Mouse (Mus musculus) granulocyte monocyte progenitor cell, adult 5-6 weeks (primary cell): ENCODE measurements around the gene Hpd. TPM values are rescaled to one million over a fixed set of nuclear protein-coding genes. Genes with fewer than 3 reads are reported as not detected.
A peak's percentile ranks its signal among the peaks of the same experiment; 100 is the strongest.

Experiments
- ATAC-seq: replicated peaks from 2 replicates; pipeline ENCODE4 v1.8.0; 2016; ENCODE audit warnings: mild to moderate bottlenecking, moderate TSS enrichment, inconsistent platforms; ENCODE audit not compliant: poor library complexity, severe bottlenecking
- total RNA-seq, 2 experiments: library from RNA; stranded (forward) in 1 of 2; stranded (reverse) in 1 of 2; fragments of 200-712, 200-1000 nt in 1 of 2; fragments of >200 nt in 1 of 2; fragmentation: Nextera tagmentation in 1 of 2; gene quantifications; 2 replicates each; pipeline ENCODE4 v1.2.3; 2014 to 2017

The Hpd gene
- total RNA-seq, 2 experiments from 2014 or later: not detected

DNA sequence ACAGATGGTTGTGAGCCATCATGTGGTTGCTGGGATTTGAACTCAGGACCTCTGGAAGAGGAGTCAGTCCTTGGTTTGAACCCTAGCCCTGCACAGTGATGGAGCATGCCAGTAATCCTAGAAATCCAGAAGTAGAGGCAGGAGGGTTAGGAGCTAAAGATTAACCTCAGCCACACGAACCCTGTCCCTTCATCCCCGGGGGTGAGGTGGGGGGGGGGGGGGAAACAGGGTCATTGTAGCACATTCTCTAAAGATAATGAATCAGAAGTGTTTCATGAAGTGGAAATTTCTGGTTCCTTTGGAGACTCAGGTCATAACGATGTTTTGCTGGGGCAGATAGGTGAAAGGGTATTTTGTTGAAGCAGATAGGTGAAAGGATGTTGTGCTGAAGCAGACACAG, 8.4 kb upstream of the Hpd start:
- ATAC-seq: no peak

DNA sequence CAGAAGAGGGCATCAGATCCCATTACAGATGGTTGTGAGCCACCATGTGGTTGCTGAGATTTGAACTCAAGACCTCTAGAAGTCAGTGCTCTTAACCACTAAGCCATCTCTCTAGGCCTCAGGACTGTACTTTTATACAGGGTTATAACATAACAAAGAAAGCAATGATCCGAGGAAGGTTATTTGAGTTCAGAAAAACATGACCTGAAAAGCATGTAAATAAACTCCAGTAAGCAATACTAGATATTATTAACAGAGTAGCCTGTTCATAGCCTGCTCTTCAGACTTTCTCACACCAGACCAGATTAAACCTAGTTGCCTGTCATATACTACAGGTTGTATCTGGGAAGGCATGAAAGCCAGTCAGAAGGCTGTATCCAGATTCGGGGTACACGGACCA, 4.8 kb upstream of the Hpd start:
- ATAC-seq: no peak

DNA sequence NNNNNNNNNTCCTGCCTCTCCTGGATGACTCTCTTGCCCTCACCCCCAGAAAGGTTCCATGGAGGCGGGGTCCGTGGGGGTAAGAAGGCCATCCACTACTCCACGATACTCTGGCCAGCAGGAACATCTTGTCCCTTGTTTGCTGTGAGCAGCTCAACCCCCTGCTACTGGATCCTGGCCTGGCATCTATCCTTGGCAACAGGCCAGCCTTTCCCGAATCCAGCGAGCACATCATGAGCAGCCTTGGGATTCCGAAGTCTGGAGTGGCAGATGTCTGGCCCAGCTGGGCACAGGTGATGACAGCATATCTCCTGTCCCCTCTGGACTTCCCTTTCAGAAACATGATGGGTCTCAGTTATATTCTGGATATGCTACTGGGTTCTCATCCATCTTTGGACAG, 3.4 kb upstream of the Hpd start:
- no peak for ATAC-seq

DNA sequence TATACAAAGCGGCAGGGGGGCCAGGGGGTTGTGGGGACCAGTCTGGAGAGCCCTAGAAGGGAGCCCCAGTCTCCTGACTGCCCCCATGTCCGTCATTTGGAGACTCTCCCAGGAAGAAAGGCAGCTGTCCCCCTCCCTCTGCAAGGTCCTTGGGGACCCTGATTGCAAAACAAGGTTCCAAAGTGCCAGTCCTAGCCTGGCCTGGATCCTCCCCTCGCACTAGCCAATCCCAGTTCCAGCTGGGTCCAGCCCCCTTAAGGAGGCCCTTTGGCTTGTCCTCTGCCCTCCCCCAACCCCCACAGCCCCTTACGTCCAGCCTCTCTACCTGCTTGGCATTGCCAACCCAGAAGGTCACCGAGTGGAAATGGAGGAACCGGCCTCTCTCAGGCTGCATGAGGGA, 991 bp downstream of the Hpd start:
- no peak for ATAC-seq

DNA sequence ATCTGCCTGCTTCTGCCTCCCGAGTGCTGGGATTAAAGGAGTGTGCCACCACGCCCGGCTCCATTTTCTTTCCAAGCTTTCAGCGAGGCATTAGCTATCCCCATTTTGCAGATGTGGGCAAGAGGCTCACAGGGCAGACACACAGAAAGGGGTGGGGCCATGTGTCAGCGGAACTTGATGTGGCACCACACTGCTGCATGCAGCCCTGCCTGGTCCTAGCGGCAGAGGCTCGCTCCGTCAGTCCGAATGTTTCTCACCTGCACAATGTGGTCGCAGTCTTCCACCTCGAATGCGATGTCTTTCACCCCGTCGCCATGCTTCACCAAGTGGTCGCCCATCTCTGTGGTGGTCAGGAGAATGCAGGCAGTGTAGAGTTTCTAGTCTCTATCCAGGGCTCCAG, 2.1 kb downstream of the Hpd start:
- ATAC-seq: no peak

DNA sequence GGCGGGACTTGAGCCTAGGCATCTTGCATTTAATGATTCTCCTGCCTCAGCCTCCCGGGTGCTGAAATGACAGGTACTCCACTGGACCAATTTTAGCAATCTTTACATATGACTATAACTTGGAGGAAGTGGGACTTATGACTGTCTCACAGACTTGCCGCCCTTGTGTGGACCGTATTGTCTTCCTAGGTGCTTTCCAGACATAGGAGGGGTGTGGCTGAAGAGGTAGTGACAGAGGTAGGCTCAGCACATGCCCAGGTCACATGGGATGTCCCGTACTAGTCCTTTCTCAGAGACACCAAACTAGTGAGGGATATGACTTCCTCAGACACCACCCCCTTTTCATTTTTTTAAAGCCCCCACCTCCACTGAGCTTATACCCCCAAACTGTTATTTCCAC, 3.7 kb downstream of the Hpd start:
- no peak for ATAC-seq

DNA sequence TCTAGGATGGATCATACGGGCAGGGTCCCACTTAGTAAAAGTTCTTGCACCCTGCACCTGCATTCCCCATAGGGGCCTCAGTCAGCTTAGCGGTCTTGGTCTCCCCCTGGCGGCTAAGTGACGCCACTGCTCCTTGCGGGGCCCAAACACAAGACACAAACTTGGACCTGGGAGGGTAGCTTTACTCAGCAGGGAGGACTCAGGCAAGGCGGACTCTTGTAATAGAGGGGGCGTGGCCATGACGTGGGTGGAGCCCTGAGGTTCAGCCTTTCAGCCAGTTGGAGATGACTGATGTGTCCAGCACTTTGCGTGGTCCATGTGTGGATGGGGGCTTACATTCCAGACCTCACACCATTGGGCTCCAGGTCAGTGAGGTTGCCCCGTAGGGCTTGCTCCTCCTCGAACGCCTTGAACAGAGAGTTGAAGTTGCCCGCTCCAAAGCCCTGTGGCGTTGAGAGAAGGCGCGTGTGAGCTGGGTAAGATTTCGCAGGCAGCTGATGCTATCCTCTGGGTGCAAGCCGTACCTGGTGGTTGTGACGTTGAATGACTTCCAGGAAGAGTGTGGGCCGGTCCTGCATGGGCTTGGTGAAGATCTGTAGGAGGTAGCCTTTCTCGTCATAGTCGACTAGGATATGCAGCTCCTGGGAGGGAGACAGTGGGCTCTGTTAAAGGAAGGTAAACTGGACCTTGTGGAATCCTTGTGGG, 10.7 kb downstream of the Hpd start:
- ATAC-seq: peak; percentile 92

DNA sequence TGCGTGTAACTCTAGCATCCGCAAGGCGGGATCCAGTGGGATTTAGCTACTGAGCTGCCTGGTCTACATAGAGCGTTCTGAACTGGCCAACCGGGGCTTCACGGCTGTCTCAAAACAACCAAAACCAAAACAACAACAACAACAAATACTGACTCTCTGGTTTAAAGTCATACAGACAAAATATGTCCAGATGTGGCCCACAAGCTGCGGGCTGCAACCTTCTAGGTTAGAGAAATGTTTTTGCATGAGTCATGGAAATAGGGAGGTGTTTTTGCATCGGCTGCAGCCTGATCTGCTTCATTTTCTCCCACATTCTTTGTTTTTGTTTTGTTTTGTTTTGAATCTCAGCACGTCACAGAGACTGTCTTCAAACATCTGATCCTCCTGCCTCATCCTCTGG, 12.2 kb downstream of the Hpd start:
- no peak for ATAC-seq

DNA sequence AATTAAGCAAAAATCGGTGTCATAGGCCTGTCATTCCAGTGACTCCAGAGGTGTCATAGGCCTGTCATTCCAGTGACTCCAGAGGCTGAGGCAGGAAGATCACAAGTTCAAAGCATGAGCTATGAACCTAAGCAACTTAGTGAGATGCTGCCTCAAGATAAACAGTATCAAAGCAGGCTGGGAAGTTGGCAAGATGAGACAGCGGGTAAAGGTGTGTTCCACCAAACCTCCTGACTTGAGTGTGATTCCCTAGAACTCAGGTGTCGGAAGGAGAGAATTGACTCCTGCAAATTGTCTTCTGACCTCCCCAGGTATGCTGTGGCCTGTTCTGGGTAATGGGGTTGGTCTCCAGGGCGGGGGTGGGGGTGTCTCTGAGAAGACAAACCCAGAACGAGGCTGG, 13.2 kb downstream of the Hpd start, which contains the start of gene Psmd9:
Gene Psmd9, plus strand, starts transcription at position 130 of the 400 bp plus-strand sequence.
- ATAC-seq: no peak

DNA sequence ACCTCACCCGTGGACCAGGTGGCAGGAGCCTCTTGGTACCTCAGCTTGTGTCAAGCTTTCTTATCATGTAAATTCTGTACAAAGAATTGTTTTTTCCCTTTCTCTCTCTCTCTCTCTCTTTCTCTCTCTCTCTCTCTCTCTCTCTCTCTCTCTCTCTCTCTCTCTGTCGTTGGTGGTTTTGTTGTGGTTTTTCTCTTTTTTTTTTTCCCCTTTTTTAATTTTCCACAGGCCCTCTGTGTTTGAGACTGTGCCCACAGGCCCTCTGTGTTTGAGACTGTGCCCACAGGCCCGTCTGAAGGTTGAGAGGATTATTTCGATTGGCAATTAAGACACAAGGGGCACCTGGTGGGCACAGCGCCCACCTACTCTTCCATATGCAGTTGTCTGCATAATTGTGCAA, 14.9 kb downstream of the Hpd start:
- ATAC-seq: no peak

DNA sequence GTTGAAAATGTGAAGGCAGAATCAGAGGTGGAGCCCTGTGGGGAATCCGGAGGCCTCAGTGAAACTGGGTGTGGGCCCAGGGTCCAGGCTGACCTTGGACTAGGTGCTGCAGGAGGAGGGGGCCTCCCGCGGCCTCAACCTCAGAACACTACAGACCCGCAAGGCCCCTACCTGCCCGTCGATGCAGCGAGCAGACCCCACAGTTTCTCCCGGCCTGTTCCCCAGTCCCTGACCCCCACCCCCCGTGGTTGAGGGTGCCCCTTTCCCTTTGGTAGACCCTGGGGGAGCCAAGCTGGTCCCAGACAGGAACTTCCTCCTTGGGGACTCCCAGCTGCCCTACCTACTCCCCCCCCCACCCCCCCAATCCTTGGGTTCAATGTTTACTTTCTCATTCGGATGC, 16.1 kb downstream of the Hpd start:
- no peak for ATAC-seq

DNA sequence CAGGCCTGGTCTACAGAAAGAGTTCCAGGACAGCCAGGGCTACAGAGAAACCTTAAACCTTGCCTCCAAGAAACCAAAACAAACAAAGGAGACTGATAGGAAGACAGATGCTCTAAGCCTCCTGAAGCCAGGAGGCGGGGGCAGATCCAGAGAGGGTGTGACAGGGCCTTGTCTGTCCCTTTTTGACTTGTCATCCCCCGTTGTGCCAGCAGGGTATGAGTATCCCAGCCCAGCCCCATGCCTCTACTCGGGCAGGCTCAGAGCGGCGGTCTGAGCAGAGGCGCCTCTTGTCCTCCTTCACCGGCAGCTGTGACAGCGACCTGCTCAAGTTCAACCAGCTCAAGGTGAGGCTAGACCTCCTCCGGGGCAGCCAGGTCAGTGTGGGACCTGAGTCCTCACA, 19.6 kb downstream of the Hpd start:
- ATAC-seq: peak; percentile 18; the same call in 1 of the 2 replicates

DNA sequence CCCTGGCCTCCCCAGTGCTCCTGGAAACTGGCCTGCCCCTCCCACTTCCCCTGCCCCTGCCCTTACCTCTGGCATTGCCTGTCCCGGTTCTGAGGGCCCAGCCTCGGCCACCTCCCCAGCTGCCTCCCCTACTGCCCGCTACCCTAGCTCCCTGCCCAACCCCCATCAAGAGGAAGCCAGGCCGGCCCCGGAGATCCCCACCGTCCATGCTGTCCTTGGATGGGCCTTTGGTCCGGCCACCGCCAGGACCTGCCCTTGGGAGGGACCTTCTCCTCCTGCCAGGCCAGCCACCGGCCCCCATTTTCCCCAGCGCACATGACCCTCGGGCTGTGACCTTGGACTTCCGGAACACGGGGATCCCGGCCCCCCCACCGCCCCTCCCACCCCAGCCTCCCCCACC, 22.2 kb downstream of the Hpd start:
- no peak for ATAC-seq

DNA sequence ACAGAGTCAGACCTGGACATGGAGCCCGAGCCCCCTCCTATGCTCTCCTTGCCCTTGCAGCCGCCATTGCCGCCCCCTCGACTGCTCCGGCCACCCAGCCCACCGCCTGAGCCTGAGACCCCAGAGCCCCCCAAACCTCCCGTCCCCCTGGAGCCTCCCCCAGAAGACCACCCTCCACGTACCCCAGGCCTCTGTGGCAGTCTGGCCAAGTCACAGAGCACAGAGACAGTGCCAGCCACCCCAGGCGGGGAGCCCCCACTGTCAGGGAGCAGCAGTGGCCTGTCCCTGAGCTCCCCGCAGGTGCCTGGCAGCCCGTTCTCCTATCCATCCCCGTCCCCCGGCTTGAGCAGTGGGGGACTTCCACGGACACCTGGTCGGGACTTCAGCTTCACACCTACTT, 22.7 kb downstream of the Hpd start:
- no peak for ATAC-seq

DNA sequence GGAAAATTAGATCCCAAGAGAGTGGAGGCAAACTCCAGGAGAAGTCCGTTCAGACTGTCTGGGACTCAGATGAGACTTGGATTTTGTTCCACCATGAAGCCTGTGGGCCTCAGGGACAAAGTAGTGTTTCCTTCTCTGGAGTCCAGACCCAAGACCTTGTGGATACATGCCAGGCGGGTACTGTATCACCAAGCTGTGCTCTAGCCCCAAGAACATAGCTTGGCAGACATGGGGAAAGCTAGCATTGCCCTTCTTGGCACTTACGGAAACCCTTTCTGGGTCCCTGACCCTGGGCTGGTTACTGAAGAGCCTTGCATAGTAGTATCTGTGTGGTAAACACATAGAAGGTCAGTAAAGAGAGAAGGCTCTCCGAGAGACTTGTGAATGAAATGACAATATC, 23.1 kb downstream of the Hpd start:
- no peak for ATAC-seq

DNA sequence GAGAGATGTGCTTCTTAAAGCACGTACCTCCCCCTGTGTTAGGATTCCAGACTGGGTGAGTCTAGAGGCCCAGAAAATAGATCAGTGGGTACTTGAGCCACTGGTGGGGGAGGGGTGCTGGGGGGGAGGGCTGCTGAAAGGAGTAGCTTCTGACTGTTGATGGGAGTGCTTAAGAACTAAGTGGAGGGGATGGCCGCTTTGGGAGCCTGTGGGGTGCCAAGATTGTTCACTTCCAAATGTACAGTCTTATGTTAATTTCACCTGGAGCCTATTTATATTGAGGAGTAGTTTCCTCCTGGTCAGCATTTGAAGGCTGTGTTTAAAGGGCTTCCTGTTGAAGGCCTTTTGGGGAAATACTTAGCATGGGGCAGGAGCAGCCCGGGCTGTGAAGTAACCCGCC, 24.6 kb downstream of the Hpd start:
- no peak for ATAC-seq

DNA sequence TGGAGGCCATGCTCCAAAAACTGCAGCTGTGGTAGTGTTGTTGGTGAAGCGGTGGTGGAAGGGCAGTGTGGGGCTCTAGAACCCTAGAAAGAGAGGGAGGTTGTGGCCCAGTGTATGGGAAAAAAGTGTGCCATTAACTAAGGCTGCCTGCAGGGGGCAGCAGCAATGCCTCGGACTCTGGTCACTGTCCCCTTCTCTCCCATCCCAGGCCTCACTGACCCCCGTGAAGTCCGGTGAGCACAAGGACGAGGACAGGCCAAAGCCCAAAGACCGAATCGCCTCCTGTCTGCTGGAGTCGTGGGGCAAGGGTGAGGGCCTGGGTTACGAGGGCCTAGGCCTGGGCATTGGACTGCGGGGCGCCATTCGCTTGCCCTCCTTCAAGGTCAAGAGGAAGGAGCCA, 25.8 kb downstream of the Hpd start:
- ATAC-seq: no peak

DNA sequence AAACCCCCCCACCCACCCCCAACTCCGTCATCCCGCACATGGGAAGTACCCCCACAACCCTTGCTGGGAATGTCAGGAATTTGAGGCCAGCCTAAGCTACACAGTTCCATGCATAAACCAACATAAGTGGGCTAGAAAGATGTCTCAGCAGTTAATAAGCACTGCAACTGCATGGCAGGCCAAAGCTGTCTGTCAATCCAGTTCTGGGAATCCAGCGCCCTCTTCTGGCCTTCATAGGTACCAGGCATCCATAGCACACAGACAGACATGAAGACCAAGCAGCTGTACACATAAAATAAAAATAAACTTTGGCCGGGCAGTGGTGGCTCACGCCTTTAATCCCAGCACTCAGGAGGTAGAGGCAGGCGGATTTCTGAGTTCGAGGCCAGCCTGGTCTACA, 27.1 kb downstream of the Hpd start:
- ATAC-seq: peak; percentile 26; the same call in 1 of the 2 replicates

DNA sequence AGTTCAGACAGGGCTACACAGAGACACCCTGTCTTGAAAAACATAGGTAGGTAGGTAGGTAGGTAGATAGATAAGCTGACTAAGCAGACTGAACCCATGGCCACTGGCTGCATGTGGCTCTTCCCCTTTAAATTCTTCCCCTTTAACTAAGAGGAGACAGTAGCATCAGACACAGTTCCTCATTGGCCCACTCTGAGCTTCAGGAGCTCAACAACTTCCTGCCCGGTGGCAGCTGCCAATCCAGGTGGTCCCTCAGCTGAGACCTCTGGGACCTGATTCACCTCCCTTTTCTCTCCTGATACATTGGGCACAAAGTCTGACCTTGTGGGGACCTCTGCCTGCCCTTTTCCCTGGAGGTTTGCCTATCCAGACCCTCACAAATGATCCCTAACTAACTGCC, 29.6 kb downstream of the Hpd start:
- 0 out of 2 replicates have a peak, but pooled peaks have one; percentile 11 for ATAC-seq

DNA sequence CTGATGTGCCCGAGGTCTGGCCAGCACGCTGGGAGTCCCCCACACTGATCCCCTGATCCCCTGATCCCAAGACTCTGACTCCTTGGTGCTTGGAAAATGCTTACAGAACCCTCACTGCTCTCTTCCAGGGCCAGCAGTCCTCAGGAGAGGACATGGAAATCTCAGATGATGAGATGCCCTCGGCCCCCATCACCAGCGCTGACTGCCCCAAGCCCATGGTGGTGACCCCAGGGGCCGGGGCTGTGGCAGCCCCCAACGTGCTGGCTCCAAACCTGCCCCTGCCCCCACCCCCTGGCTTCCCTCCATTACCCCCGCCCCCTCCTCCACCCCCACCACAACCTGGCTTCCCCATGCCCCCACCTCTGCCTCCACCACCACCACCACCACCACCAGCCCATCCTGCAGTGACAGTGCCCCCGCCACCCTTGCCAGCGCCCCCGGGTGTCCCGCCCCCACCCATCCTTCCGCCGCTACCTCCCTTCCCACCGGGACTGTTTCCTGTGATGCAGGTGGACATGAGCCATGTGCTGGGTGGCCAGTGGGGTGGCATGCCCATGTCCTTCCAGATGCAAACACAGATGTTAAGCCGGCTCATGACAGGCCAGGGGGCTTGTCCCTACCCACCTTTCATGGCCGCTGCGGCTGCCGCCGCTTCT, 30.7 kb downstream of the Hpd start:
- ATAC-seq: no peak

DNA sequence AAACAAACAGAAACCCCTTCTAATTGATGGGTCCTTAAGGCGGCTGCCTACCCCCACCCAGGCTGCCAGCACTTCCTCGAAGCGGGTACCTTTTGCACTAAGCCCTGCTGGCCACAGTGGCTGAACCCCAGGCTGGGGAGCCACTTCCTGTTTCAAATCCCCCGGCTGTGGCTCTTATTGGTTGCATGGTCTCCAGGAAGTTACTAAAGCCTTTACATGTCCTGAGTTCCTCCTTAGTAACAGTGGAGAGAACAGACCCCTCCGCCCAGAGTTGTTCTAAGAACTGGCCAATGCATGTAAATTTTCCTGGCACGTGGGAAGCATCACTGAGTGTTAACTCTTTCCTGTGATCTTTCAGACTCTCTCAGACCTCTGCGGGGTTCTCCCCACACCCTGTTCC, 31.4 kb downstream of the Hpd start:
- ATAC-seq: peak; percentile 83

DNA sequence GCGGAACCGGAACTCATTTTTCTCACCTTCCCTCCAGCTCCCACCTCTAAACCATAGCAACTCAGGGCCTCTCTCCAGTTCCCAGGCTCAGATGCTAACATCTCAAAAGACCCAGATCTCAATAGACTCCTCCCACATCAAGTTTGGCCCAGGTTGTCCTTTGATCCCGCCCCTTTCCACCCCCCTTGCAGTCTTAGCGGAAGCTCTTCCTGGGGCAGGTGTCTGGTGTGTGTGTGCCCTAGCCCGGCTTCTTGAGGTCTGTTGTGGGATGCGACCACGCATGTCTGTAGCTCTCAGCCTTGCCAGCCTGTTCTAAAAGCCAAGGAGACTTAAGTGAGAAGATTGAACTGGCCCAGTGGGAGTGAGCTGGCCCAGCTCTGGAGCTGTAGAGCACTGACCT, 31.9 kb downstream of the Hpd start:
- ATAC-seq: no peak
